Mouse (Mus musculus): ENCODE data around the gene Mbd4.

The Mbd4 gene

DNA sequence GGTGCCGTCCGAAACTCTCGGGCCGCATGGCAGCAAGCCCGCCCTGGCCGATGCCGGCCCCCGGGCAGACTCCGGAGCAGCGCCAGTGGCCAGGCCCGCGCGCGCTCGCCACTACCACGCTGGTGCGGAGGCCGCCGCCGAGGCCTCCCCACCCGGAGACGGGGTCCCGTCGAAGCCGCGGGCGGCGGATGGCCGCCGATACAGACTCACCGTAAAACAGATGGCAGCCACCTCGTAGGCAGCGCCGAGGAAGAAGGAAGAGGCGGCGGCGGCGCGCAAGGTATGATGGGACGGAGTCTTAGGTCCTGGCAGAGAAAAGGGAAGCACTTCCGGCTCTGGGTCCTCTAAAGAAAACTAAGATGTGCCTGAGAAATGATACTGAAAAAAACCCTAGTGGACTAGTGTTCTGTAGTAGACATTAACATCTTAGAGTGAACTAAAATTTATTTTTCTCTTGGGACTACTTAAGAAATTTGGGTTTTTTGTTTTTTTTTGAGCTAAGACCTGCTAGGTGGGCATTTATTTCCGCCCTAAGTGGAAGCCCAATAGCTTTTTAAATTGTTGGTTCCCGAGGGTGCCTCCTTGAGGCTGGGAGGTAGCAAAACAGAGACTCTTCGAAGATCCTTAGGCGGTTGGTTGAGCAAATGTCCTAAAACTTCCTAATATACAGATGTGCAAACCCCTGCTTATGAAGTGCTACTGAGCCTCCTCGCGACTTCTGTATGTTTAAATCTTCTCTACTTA, 44.5 kb downstream of the Mbd4 start, which contains the start of gene Rpl32:
Gene Rpl32, minus strand, starts transcription at position 260 of the 744 bp plus-strand sequence.
- peak; percentile 87 for DNase-seq

DNA sequence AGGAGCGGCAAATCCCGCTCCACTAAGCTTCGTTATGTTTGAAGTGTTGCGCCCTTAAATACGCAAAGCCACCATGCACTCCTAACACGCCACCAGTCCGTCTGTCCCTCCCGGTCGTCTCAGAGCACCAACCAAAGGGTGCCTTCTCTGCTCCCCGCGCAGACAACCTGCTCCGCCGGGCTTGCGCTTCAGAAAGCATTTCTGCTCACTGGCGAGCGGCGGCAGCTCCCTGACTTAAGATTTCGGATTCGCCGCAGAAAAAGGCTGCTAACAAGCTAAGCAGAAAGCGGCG, 45.0 kb downstream of the Mbd4 start:
- DNase-seq, result no peak

DNA sequence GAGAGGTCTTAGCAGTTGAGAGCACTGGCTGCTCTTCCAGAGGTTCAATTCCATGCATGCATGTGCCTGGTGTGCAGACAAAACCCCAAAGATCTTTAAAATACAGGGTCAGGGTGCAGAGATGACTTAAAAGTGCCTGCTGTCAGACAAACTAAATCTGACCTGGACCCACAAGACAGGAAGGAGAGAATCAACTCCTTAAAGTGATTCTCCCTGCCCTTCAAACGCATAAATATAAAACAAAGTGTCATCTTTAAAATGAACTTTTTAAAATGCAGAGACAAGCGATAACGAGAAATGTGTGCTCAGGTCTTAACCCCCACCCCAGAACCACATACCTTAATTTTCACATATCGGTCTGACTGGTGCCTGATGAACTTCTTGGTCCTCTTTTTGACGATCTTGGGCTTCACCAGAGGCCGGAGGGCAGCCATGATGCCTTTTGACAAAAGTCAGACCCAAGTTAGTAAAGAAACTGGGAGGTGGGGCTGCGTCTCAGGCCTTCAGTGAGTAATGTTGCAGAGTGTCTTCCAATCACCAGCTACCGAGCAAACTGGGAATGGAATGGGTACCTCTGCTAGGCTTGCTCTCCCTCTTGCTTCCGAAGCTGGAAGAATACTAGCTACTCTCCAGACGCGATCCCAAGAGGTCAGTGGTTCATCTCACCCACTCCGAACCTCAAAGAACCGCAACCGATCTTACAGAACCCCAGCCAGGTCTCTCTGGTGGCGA, 45.5 kb downstream of the Mbd4 start:
- DNase-seq, result no peak

DNA sequence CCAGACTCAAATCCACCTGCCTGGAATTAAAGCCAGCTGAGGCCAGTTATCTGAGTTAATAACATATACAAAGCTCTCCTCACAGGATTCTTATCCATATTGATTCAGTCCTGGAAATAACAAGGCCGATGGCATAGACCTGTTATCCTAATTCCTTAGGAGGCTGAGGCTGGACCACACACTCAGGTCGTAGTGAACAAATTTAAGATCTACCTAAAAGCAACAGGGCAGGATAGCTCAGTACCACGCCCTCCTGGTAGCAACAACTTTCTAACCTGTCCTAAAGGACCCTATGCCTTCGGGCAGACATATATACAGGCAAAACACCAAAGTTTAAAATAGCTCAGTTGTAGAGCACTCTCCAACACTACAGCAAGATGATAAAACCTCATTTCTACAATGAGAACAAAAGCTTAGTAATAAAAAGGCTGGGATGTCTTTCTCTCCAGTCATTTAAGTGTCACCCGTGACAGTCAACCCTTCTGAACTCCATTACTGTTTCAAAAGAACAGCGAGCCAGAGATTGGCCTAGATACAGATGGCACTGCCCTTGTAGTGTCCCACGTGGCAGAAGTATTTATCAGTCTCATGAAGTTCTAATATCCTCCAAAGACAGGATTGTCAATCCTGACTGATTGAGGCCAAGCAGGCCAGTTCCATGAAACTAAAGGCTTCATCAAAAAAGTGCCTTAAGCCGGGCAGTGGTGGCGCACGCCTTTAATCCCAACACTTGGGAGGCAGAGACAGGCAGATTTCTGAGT, 48.6 kb downstream of the Mbd4 start:
- DNase-seq, result no peak

GRCm38 (mm10) chr6:115803541-115804382, 49.4 kb downstream of the Mbd4 start:
- peak; percentile 79 for DNase-seq

- no peak for DNase-seq
Measured at GRCm38 (mm10) chr6:115801811-115802210, 51.4 kb downstream of the Mbd4 start.

- DNase-seq, result no peak
Measured at GRCm38 (mm10) chr6:115792691-115793215, 60.4 kb downstream of the Mbd4 start.

DNA sequence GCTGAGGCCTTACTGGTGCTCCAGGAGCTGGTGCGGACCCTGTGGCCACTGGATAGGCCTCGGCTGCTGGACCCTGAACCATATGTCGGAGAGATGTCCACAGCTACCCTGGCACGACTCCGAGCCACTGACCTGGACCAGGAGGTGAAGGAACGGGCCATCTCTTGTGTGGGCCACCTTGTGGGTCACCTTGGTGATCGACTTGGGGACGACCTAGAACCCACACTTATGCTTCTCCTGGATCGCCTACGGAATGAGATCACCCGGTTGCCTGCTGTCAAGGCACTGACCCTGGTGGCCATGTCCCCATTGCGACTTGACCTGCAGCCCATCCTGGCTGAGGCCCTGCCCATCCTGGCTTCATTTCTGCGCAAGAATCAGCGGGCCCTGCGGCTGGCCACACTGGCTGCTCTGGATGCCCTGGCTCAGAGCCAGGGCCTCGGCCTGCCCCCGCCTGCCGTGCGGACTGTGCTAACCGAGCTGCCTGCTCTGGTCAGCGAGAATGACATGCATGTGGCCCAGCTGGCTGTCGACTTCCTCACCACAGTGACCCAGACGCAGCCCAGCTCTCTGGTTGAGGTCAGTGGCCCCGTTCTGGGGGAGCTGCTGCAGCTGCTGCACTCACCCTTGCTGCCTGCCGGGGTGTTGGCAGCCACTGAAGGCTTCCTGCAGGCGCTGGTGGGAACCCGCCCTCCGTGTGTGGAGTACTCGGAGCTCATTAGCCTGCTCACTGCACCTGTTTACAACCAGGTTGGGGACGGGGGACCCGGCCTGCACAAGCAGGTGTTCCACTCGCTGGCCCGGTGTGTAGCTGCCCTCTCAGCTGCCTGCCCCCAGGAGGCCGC, 61.1 kb downstream of the Mbd4 start:
- DNase-seq, result peak; percentile 43

GRCm38 (mm10) chr6:115791016-115791415, 62.2 kb downstream of the Mbd4 start:
- DNase-seq, result no peak
